In the genomic region with DNA sequence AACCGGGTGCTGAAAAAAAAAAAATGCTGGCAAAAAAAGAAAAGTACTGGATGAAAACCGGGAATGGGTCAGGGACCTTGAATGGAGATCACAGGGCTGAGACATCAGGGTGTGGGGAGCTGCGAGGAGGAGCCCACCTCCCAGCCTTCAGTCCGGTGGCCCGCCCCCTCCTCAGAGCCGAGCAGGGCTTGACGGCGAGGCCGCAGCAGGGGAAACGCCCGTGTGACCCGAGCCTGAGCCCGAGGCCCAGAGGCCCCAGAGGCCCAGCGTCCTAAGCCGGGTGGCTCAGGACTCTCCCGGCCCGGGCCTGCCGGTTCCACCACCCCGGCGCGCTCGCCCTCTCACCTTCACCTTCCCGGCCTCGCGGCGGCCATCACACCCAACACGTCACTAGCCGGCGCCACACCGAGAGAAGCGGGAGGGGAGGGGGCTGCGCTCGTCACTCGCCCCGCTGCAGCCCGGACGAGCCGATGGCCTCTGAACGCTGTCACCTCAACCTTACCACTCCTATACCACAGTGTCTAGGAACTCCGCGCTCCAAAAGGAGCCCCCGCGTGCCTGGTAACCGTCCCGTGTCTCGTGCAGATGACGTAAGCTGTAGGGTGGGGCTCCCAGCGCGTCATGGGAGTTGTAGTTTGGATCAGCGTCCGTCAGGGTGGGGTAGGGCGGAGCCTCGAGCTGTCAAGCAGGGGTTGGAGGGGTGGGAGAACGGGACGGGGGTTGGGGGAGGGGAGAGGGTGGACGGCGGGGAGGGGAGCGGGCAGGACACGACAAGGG, we compare ENCODE assay signal across 8 mouse cellular contexts. TPM values are rescaled to one million over a fixed set of nuclear protein-coding genes. Genes with fewer than 3 reads are reported as not detected.
DNase-seq lines count a peak whose midpoint lies in the region; ATAC-seq and TF ChIP-seq lines count a peak whose summit lies in the region.

TSS of gene Mfn2 (minus strand) at position 392 of the 777 bp plus-strand sequence.

- DNase-seq in ZHBTc4 (ENCODE audit: low read depth, low spot score) = peak; percentile 92
- DNase-seq in gastrocnemius, adult 2 months = peak; percentile 93
- DNase-seq in hindbrain, postnatal 0 days (ENCODE audit: low spot score) = peak; percentile 95
- peak; percentile 90 for DNase-seq in left cerebral cortex, adult 2 months (ENCODE audit: extremely low spot score in 1 of 2, low spot score in 2 of 2)
- peak; percentile 87 to 94 for DNase-seq in right cerebral cortex, adult 2 months (ENCODE audit: low spot score in 2 of 2)
- peak; percentile 89 for DNase-seq in urinary bladder, postnatal 14 days (ENCODE audit: low spot score)

- under 1% methylated on average over 48 of the region's 59 CpGs for WGBS in hindbrain, postnatal 0 days

- peak; percentile 94 for ATAC-seq in common myeloid progenitor, adult 5-6 weeks (replicated peaks; ENCODE audit: low read depth, poor library complexity, severe bottlenecking)
- ATAC-seq in hindbrain, postnatal 0 days = peak; percentile 96
- peak; percentile 91 for ATAC-seq in megakaryocyte, adult 5-6 weeks (ENCODE audit: poor library complexity, severe bottlenecking)

- H3K4me1 ChIP-seq in hindbrain, postnatal 0 days (ENCODE audit: insufficient read depth, low read length) = peaks cover 10% of the 10 kb centered on the region; the same call in 1 of the 2 replicates

- intact Hi-C loops in gastrocnemius, adult 2 months (cut with DNase I) = no loop called here
- intact Hi-C loops in left cerebral cortex, adult 2 months (cut with DNase I) = loop anchor here (2.0 kb wide), 1 partner anchor 36 kb away; the partner anchor contains the start of gene 2510039O18Rik

- H3K36me3 ChIP-seq in hindbrain, postnatal 0 days (ENCODE audit: insufficient read depth, low read length) = peaks cover 17% of the 10 kb centered on the region; the same call in 1 of the 2 replicates

- H3K9ac ChIP-seq in hindbrain, postnatal 0 days (replicated peaks; ENCODE audit: low read length) = peak within 1 kb of the TSS; percentile 75

- no peaks in the 10 kb centered on the region for H3K9me3 ChIP-seq in hindbrain, postnatal 0 days (ENCODE audit: low read length)

- H3K27ac ChIP-seq in gastrocnemius, adult 2 months = peak within 1 kb of the TSS; percentile 98
- H3K27ac ChIP-seq in hindbrain, postnatal 0 days = peak within 1 kb of the TSS; percentile 88
- peak within 1 kb of the TSS; percentile 100 for H3K27ac ChIP-seq in left cerebral cortex, adult 2 months

- no peak for TF ChIP-seq CTCF in gastrocnemius, adult 2 months (IDR thresholded peaks at IDR 0.05)
- no peak for TF ChIP-seq CTCF in hindbrain, postnatal 0 days (IDR thresholded peaks at IDR 0.05; ENCODE audit: low read depth)
- TF ChIP-seq CTCF in left cerebral cortex, adult 2 months (IDR thresholded peaks at IDR 0.05) = no peak

- peak within 1 kb of the TSS; percentile 72 for H3K4me2 ChIP-seq in hindbrain, postnatal 0 days (ENCODE audit: low read depth, low read length)

- peak within 1 kb of the TSS; percentile 85 for H3K4me3 ChIP-seq in gastrocnemius, adult 2 months
- peak within 1 kb of the TSS; percentile 88 for H3K4me3 ChIP-seq in hindbrain, postnatal 0 days (ENCODE audit: low read length)
- H3K4me3 ChIP-seq in left cerebral cortex, adult 2 months = peak within 1 kb of the TSS; percentile 100

- H3K27me3 ChIP-seq in hindbrain, postnatal 0 days (ENCODE audit: insufficient read depth, low read length) = no peaks in the 10 kb centered on the region

RNA-seq across cellular contexts. Expression of gene Mfn2, which starts in this region (rescaled TPM):
- total RNA-seq in common myeloid progenitor, adult 5-6 weeks (2017) = 17.7 and 24.4 TPM in 2 replicates
- 100 to 1,000 TPM; 416 to 452 TPM for total RNA-seq in gastrocnemius, adult 2 months (2021)
- 86.1 and 88.6 TPM in 2 replicates for total RNA-seq in hindbrain, postnatal 0 days (2014; rRNA removed)
- polyA plus RNA-seq in hindbrain, postnatal 0 days (2015; fragmentation: Nextera tagmentation; extraction: Ambion mirVana) = 84.9 and 86.8 TPM in 2 replicates
- total RNA-seq in left cerebral cortex, adult 2 months (2021) = 100 to 1,000 TPM; 181 to 199 TPM
- 12.5 and 12.7 TPM in 2 replicates for total RNA-seq in megakaryocyte, adult 5-6 weeks (2015)
- 15.7 and 17.4 TPM in 2 replicates for total RNA-seq in megakaryocyte, adult 5-6 weeks (2017)

Comparison
In these comparisons a context has a peak if more than half of its experiments do, and no peak if none do; other contexts are left out.
1. Peak in every context shown above with its lines: DNase-seq, ATAC-seq, H3K4me3 ChIP-seq and H3K27ac ChIP-seq.